Mouse (Mus musculus) ES-Bruce4 (cell line): Measurements from ENCODE around the gene Cracr2b. TPM values are rescaled to one million over a fixed set of nuclear protein-coding genes. Genes with fewer than 3 reads are reported as not detected.

Source experiments
- H3K27ac ChIP-seq: 2 replicates; pipeline ENCODE4 v1.5.1; 2012; ENCODE audit warnings: low read length, inconsistent platforms; ENCODE audit not compliant: insufficient read depth
- H3K27me3 ChIP-seq: 2 replicates; pipeline ENCODE4 v1.6.1; 2012; ENCODE audit warnings: mild to moderate bottlenecking, low read length, inconsistent platforms; ENCODE audit not compliant: control insufficient read depth, poor library complexity, insufficient read depth, severe bottlenecking
- H3K36me3 ChIP-seq: 2 replicates; pipeline ENCODE4 v1.6.1; 2012; ENCODE audit warnings: inconsistent platforms, mild to moderate bottlenecking, low read length, moderate library complexity; ENCODE audit not compliant: control insufficient read depth, poor library complexity, insufficient read depth, severe bottlenecking
- H3K4me1 ChIP-seq: one replicate; pipeline ENCODE4 v1.8.1; 2011; ENCODE audit warnings: low read length; ENCODE audit not compliant: control insufficient read depth, insufficient read depth
- H3K4me3 ChIP-seq: 2 replicates; pipeline ENCODE4 v1.5.1; 2011; ENCODE audit warnings: low read depth, mild to moderate bottlenecking, low read length
- H3K9ac ChIP-seq: 2 replicates; pipeline ENCODE4 v1.6.1; 2012; ENCODE audit warnings: low read depth, mild to moderate bottlenecking, inconsistent platforms; ENCODE audit not compliant: poor library complexity, severe bottlenecking
- H3K9me3 ChIP-seq: replicated peaks from 2 replicates; pipeline ENCODE4 v1.6.1; 2012; ENCODE audit warnings: mild to moderate bottlenecking, low read length, inconsistent platforms; ENCODE audit not compliant: control insufficient read depth, poor library complexity, insufficient read depth, severe bottlenecking
- CTCF ChIP-seq: IDR thresholded peaks from one replicate; pipeline ENCODE4 v1.8.1; 2011; ENCODE audit warnings: low read depth, low read length
- EP300 ChIP-seq: IDR thresholded peaks from 2 replicates; pipeline ENCODE4 v1.6.1; 2011; ENCODE audit warnings: low read depth, low read length; ENCODE audit not compliant: insufficient read depth
- POLR2A ChIP-seq: IDR thresholded peaks from one replicate; pipeline ENCODE4 v1.8.1; 2011; ENCODE audit warnings: low read length; ENCODE audit not compliant: insufficient read depth
- polyA plus RNA-seq: library from polyadenylated mRNA; stranded (reverse); fragments of >200 nt; gene quantifications from 2 replicates; pipeline ENCODE4 v1.2.4, GENCODE M21; 2011; ENCODE audit warnings: low read depth; ENCODE audit not compliant: missing spikeins, insufficient read depth, insufficient read length

The Cracr2b gene
- polyA plus RNA-seq, 1 experiment: 13.5 TPM

GRCm38 (mm10) chr7:141436523-141436892 is 24.4 kb upstream of the Cracr2b start:
- Histone ChIP-seq H3K27ac (no peak overlapping the region), H3K4me1 (peaks cover 2% of the 10 kb centered on the region), H3K9ac (peak overlapping the region; percentile 75), H3K4me3 (no peak overlapping the region), H3K9me3 (no peaks in the 10 kb centered on the region), H3K27me3 (no peaks in the 10 kb centered on the region), H3K36me3 (peaks cover 30% of the 10 kb centered on the region)
- TF ChIP-seq CTCF (no peak), POLR2A (no peak), EP300 (no peak)

GRCm38 (mm10) chr7:141437178-141438120 is 23.4 kb upstream of the Cracr2b start, which contains the start of gene Slc25a22:
Gene Slc25a22, minus strand, starts transcription at chr7:141437892.
- Histone ChIP-seq H3K4me1 (peaks cover 2% of the 10 kb centered on the region), H3K9me3 (no peaks in the 10 kb centered on the region), H3K36me3 (peaks cover 36% of the 10 kb centered on the region), H3K9ac (peak within 1 kb of the TSS; percentile 75), H3K4me3 (peak within 1 kb of the TSS; percentile 83), H3K27me3 (no peaks in the 10 kb centered on the region), H3K27ac (no peak within 1 kb of the TSS)
- no peak for TF ChIP-seq POLR2A
- TF ChIP-seq CTCF: peak; percentile 53

- H3K36me3 ChIP-seq: peaks cover 36% of the 10 kb centered on the region
- H3K27me3 ChIP-seq: no peaks in the 10 kb centered on the region
- no peak for TF ChIP-seq POLR2A
- no peak for TF ChIP-seq CTCF
- no peak for TF ChIP-seq EP300
- no peak overlapping the region for H3K9ac ChIP-seq
- H3K27ac ChIP-seq: no peak overlapping the region
- no peak overlapping the region for H3K4me3 ChIP-seq
- H3K9me3 ChIP-seq: no peaks in the 10 kb centered on the region
- H3K4me1 ChIP-seq: peaks cover 2% of the 10 kb centered on the region
These were observed 22.5 kb upstream of the Cracr2b start for GRCm38 (mm10) chr7:141438201-141438968.

GRCm38 (mm10) chr7:141439140-141439679 is 21.7 kb upstream of the Cracr2b start:
- TF ChIP-seq CTCF: no peak
- no peak for TF ChIP-seq EP300
- TF ChIP-seq POLR2A: no peak
- Histone ChIP-seq H3K27ac (no peak overlapping the region), H3K4me3 (no peak overlapping the region), H3K27me3 (no peaks in the 10 kb centered on the region), H3K4me1 (peaks cover 2% of the 10 kb centered on the region), H3K36me3 (peaks cover 36% of the 10 kb centered on the region), H3K9ac (no peak overlapping the region), H3K9me3 (no peaks in the 10 kb centered on the region)

GRCm38 (mm10) chr7:141439811-141440210 is 21.1 kb upstream of the Cracr2b start:
- TF ChIP-seq POLR2A (no peak), CTCF (no peak), EP300 (no peak)
- Histone ChIP-seq H3K27ac (no peak overlapping the region), H3K9ac (no peak overlapping the region), H3K9me3 (no peaks in the 10 kb centered on the region), H3K4me1 (peaks cover 2% of the 10 kb centered on the region), H3K27me3 (no peaks in the 10 kb centered on the region), H3K4me3 (no peak overlapping the region), H3K36me3 (peaks cover 36% of the 10 kb centered on the region)
